Mouse (Mus musculus) hindbrain, postnatal 0 days (tissue): ENCODE measurements at regions not wholly inside any gene's neighbourhood (a gene's known extent, or its start where the extent isn't known, plus 50 kb on each side); places are given as distances from the start of the nearest gene placed in this dataset.
A peak's percentile ranks its signal among the peaks of the same experiment; 100 is the strongest.

Experiments used
- ATAC-seq: fragments of 200-750 bp; cut with Nextera tagmentation; 2 replicates; pipeline ENCODE4 v1.8.0; 2017; ENCODE audit warnings: mild to moderate bottlenecking, moderate TSS enrichment, moderate library complexity
- DNase-seq: peaks from one replicate; pipeline ENCODE4 v3.0.0-alpha.2; 2015; ENCODE audit warnings: low spot score
- H3K27ac ChIP-seq: fragments of 300-500 bp; sonication (generic); 2 replicates; pipeline ENCODE4 v1.5.1; 2014; ENCODE audit warnings: mild to moderate bottlenecking
- H3K27me3 ChIP-seq: fragments of 300-500 bp; sonication (generic); 2 replicates; pipeline ENCODE4 v1.6.1; 2014; ENCODE audit warnings: low read length, mixed read lengths; ENCODE audit not compliant: insufficient read depth
- H3K36me3 ChIP-seq: fragments of 300-500 bp; sonication (generic); 2 replicates; pipeline ENCODE4 v1.6.1; 2014; ENCODE audit warnings: low read length, mixed read lengths; ENCODE audit not compliant: insufficient read depth
- H3K4me1 ChIP-seq: fragments of 300-500 bp; sonication (generic); 2 replicates; pipeline ENCODE4 v1.6.1; 2014; ENCODE audit warnings: antibody characterized with exemption, low read length, mixed read lengths; ENCODE audit not compliant: insufficient read depth
- H3K4me2 ChIP-seq: fragments of 300-500 bp; sonication (generic); 2 replicates; pipeline ENCODE4 v1.6.1; 2014; ENCODE audit warnings: low read depth, mild to moderate bottlenecking, low read length, moderate library complexity, mixed read lengths
- H3K4me3 ChIP-seq: fragments of 300-500 bp; sonication (generic); 2 replicates; pipeline ENCODE4 v1.5.1; 2014; ENCODE audit warnings: low read length
- H3K9ac ChIP-seq: fragments of 300-500 bp; sonication (generic); replicated peaks from 2 replicates; pipeline ENCODE4 v1.6.1; 2014; ENCODE audit warnings: mild to moderate bottlenecking, low read length, moderate library complexity, mixed read lengths
- H3K9me3 ChIP-seq: fragments of 300-500 bp; sonication (generic); 2 replicates; pipeline ENCODE4 v1.6.1; 2016; ENCODE audit warnings: low read length, mixed read lengths
- CTCF ChIP-seq: IDR thresholded peaks from 2 replicates; pipeline ENCODE4 v1.5.1; 2016; ENCODE audit warnings: antibody characterized with exemption, control low read depth, low read depth
- WGBS: fragments of 180-500 bp; shearing (Covaris S2); extraction: QIAGEN DNeasy Blood & Tissue Kit; methylation state at CpG from one replicate; pipeline ENCODE4 v1.1.7; 2014; 5-methylcytosine and 5-hydroxymethylcytosine counted together

- Histone ChIP-seq H3K4me3 (no peak overlapping the region), H3K9ac (no peak overlapping the region), H3K4me1 (peaks cover 9% of the 10 kb centered on the region; the same call in 1 of the 2 replicates), H3K36me3 (no peaks in the 10 kb centered on the region), H3K27me3 (no peaks in the 10 kb centered on the region), H3K9me3 (no peaks in the 10 kb centered on the region), H3K4me2 (no peak overlapping the region), H3K27ac (no peak overlapping the region; the same call in 1 of the 2 replicates)
- no peak for DNase-seq
- 62% methylated on average over 4 of the region's 4 CpGs for WGBS
- TF ChIP-seq CTCF, result no peak
- ATAC-seq, result no peak
Observed at GRCm38 (mm10) chr11:31731459-31731858, 59.8 kb upstream of the Bod1 start.

DNA sequence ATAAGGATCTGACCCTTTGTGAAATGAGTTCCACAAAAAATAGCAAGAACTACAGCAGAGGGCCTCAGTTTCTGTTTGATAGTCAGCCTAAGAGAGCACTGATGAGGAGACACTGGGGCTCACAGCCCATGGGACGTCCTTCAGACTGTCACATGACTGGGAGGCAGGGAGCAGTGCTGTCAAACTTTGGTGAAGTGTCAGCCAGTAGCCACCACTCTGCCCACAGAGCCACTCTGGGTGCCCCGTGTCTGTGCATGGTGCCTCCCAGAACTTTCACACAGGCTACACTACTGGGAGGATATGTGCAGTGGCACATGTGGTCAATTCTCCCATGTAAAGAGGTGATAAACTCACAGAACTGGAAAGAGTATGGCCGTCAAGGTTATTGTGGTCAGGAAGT, 60.7 kb upstream of the Bod1 start:
- Histone ChIP-seq H3K4me2 (no peak overlapping the region), H3K36me3 (no peaks in the 10 kb centered on the region), H3K4me3 (no peak overlapping the region), H3K4me1 (peaks cover 9% of the 10 kb centered on the region; the same call in 1 of the 2 replicates), H3K27ac (no peak overlapping the region), H3K9me3 (no peaks in the 10 kb centered on the region), H3K9ac (no peak overlapping the region), H3K27me3 (no peaks in the 10 kb centered on the region)
- TF ChIP-seq CTCF, result no peak
- no peak for ATAC-seq
- 62% methylated on average over 3 of the region's 3 CpGs for WGBS
- DNase-seq, result no peak

- Histone ChIP-seq H3K36me3 (no peaks in the 10 kb centered on the region), H3K4me3 (no peak overlapping the region), H3K9me3 (no peaks in the 10 kb centered on the region), H3K9ac (no peak overlapping the region), H3K4me1 (peaks cover 9% of the 10 kb centered on the region; the same call in 1 of the 2 replicates), H3K4me2 (no peak overlapping the region), H3K27me3 (no peaks in the 10 kb centered on the region), H3K27ac (no peak overlapping the region)
- DNase-seq (no peak), ATAC-seq (no peak)
- 50% methylated on average over 1 of the region's 1 CpGs for WGBS
- TF ChIP-seq CTCF, result no peak
Observed at GRCm38 (mm10) chr11:31732958-31733357, 61.3 kb upstream of the Bod1 start.

GRCm38 (mm10) chr11:31734091-31734490, 62.4 kb upstream of the Bod1 start:
- no peak overlapping the region for H3K9ac ChIP-seq
- peak; percentile 88 for ATAC-seq
- H3K36me3 ChIP-seq, result no peaks in the 10 kb centered on the region

DNA sequence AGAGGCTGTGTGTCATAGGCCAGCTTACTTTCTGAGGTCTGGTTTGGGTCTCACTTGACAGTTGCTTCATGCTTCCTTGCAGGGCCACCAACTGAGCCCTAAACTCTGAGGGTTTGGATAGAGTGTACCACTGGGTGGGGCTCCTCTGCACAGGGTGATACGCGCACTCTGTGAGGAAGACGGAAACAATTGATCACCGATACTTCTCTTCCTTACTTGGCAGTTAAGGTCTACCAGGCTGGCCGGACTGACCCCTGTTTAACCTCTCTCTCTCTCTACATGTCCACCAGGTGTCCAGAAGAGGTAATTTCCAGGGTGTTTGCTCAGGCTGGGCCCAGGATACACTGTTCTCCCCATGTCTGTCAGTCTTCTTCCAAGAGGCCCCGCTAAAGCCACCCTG, 63.6 kb upstream of the Bod1 start:
- Histone ChIP-seq H3K4me1 (peaks cover 9% of the 10 kb centered on the region; the same call in 1 of the 2 replicates), H3K4me3 (no peak overlapping the region), H3K27ac (no peak overlapping the region), H3K9ac (no peak overlapping the region), H3K36me3 (no peaks in the 10 kb centered on the region), H3K27me3 (no peaks in the 10 kb centered on the region), H3K4me2 (no peak overlapping the region), H3K9me3 (no peaks in the 10 kb centered on the region)
- 0 out of 2 replicates have a peak, but pooled peaks have one; percentile 2 for TF ChIP-seq CTCF
- DNase-seq (no peak), ATAC-seq (no peak)
- WGBS, result 98% methylated on average over 6 of the region's 6 CpGs

More at GRCm38 (mm10) chr11:31734091-31734490, 62.4 kb upstream of the Bod1 start:
- Histone ChIP-seq H3K9me3 (no peaks in the 10 kb centered on the region), H3K4me1 (peaks cover 15% of the 10 kb centered on the region; the same call in 1 of the 2 replicates), H3K27me3 (no peaks in the 10 kb centered on the region), H3K4me2 (no peak overlapping the region), H3K4me3 (no peak overlapping the region), H3K27ac (peak overlapping the region; percentile 18)
- DNase-seq, result peak; percentile 74
- TF ChIP-seq CTCF, result no peak
- 15% methylated on average over 4 of the region's 4 CpGs for WGBS

DNA sequence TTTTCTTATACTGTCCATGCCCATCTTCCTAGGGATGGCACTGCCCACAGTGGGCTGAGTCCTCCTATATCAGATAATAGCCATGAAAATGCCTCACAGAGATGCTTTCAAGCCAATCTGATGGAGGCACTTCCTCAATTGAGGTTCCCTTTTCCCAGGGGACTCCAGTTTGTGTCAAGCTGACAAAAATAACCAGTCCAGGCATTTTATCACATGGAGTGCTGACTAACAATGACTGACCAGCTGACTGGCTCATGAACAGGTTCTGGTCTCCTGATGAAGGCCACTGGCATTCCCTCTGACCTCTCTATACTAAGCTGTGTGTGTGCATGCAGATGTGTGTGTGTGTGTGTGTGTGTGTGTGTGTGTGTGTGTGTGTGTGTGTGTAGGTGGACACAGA, 64.4 kb upstream of the Bod1 start:
- DNase-seq (no peak), ATAC-seq (no peak)
- Histone ChIP-seq H3K27ac (no peak overlapping the region), H3K4me2 (no peak overlapping the region), H3K27me3 (no peaks in the 10 kb centered on the region), H3K36me3 (no peaks in the 10 kb centered on the region), H3K4me3 (no peak overlapping the region), H3K4me1 (peaks cover 9% of the 10 kb centered on the region; the same call in 1 of the 2 replicates), H3K9me3 (no peaks in the 10 kb centered on the region), H3K9ac (no peak overlapping the region)
- no peak for TF ChIP-seq CTCF

DNA sequence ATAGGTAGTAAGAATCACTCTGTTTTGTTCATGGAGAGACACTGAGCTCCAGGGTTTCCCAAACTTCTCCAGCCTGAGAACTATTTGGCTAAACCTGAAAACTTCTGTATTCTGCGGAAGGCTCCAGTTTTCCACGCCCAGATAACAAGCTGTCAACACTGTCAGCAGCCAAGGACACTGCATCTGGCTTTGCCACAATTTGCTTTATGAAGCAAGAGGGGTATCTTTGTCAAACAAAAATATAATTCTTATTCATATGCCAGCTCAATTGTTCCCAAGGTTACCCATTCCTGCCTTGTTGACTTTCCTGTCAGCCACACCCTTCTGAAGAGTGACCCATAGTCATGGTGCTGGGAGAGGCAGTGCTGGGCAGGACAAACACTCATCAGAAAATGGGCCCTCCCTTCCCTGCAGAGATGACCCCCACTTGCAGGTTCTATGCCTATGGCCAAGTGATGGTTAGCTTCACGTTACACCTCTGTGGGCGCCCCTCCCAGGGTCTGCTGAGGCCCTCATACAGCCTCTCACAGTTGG, 64.9 kb upstream of the Bod1 start:
- no peak for TF ChIP-seq CTCF
- H3K4me3 ChIP-seq, result no peak overlapping the region
- no peak overlapping the region for H3K4me2 ChIP-seq
- H3K4me1 ChIP-seq, result peaks cover 9% of the 10 kb centered on the region; the same call in 1 of the 2 replicates
- H3K27me3 ChIP-seq, result no peaks in the 10 kb centered on the region
- no peaks in the 10 kb centered on the region for H3K36me3 ChIP-seq
- DNase-seq, result no peak
- H3K9me3 ChIP-seq, result no peaks in the 10 kb centered on the region
- no peak overlapping the region for H3K27ac ChIP-seq
- no peak for ATAC-seq
- WGBS, result 89% methylated on average over 4 of the region's 4 CpGs
- no peak overlapping the region for H3K9ac ChIP-seq
